Mouse (Mus musculus) testis, adult 2 months (tissue): ENCODE measurements at regions not wholly inside any gene's neighbourhood (a gene's known extent, or its start where the extent isn't known, plus 50 kb on each side); places are given as distances from the start of the nearest gene placed in this dataset.

ENCODE experiments used
- CTCF ChIP-seq: fragments of 200-500 bp; IDR thresholded peaks from 2 replicates; pipeline ENCODE4 v1.5.1; 2012; ENCODE audit warnings: low read depth, mild to moderate bottlenecking, inconsistent platforms, low read length, moderate library complexity; ENCODE audit not compliant: control insufficient read depth, insufficient read depth, insufficient replicate concordance
- POLR2A ChIP-seq: fragments of 200-500 bp; IDR thresholded peaks from 2 replicates; pipeline ENCODE4 v1.6.1; 2012; ENCODE audit warnings: low read depth, mild to moderate bottlenecking, inconsistent platforms, low read length, moderate library complexity; ENCODE audit not compliant: control insufficient read depth

- TF ChIP-seq CTCF (no peak), POLR2A (no peak)
Observed at GRCm38 (mm10) chr16:95122048-95122447, 124.5 kb upstream of the Kcnj6 start.
